Mouse (Mus musculus): Measurements from ENCODE around the gene Asic2. TPM values are rescaled to one million over a fixed set of nuclear protein-coding genes. Genes with fewer than 3 reads are reported as not detected.

Asic2 gene
- polyA plus RNA-seq, 1 experiment, result not detected

- Histone ChIP-seq H3K4me3 (ENCODE audit: insufficient read depth, low read length) (no peak overlapping the region), H3K27ac (ENCODE audit: insufficient read depth, low read length) (no peak overlapping the region)
- TF ChIP-seq POLR2A (IDR thresholded peaks at IDR 0.05; ENCODE audit: low read depth, low read length) (no peak), CTCF (IDR thresholded peaks at IDR 0.05; ENCODE audit: borderline replicate concordance, insufficient read depth, low read length) (no peak)
These were observed 470.4 kb downstream of the Asic2 start for GRCm38 (mm10) chr11:81497652-81498391.

GRCm38 (mm10) chr11:81496446-81496845, 471.8 kb downstream of the Asic2 start:
- TF ChIP-seq POLR2A (IDR thresholded peaks at IDR 0.05; ENCODE audit: low read depth, low read length) (no peak), CTCF (IDR thresholded peaks at IDR 0.05; ENCODE audit: borderline replicate concordance, insufficient read depth, low read length) (no peak)
- H3K4me3 ChIP-seq (ENCODE audit: insufficient read depth, low read length), result no peak overlapping the region
- no peak overlapping the region for H3K27ac ChIP-seq (ENCODE audit: insufficient read depth, low read length)
- H3K4me1 ChIP-seq (ENCODE audit: control insufficient read depth, insufficient read depth, low read length), result no peaks in the 10 kb centered on the region

More at GRCm38 (mm10) chr11:81497652-81498391, 470.4 kb downstream of the Asic2 start:
- no peaks in the 10 kb centered on the region for H3K4me1 ChIP-seq (ENCODE audit: control insufficient read depth, insufficient read depth, low read length)

- TF ChIP-seq CTCF (IDR thresholded peaks at IDR 0.05; ENCODE audit: borderline replicate concordance, insufficient read depth, low read length), result no peak
- no peak for TF ChIP-seq POLR2A (IDR thresholded peaks at IDR 0.05; ENCODE audit: low read depth, low read length)
- Histone ChIP-seq H3K4me1 (ENCODE audit: control insufficient read depth, insufficient read depth, low read length) (no peaks in the 10 kb centered on the region), H3K4me3 (ENCODE audit: insufficient read depth, low read length) (no peak overlapping the region), H3K27ac (ENCODE audit: insufficient read depth, low read length) (no peak overlapping the region)
These were observed 475.9 kb downstream of the Asic2 start for GRCm38 (mm10) chr11:81492351-81492750.

GRCm38 (mm10) chr11:81489144-81489735, 479.0 kb downstream of the Asic2 start:
- TF ChIP-seq CTCF (IDR thresholded peaks at IDR 0.05; ENCODE audit: borderline replicate concordance, insufficient read depth, low read length), result no peak
- TF ChIP-seq POLR2A (IDR thresholded peaks at IDR 0.05; ENCODE audit: low read depth, low read length), result no peak
- Histone ChIP-seq H3K4me1 (ENCODE audit: control insufficient read depth, insufficient read depth, low read length) (no peaks in the 10 kb centered on the region), H3K4me3 (ENCODE audit: insufficient read depth, low read length) (no peak overlapping the region), H3K27ac (ENCODE audit: insufficient read depth, low read length) (no peak overlapping the region)

GRCm38 (mm10) chr11:81488681-81489080, 479.6 kb downstream of the Asic2 start:
- no peak overlapping the region for H3K27ac ChIP-seq (ENCODE audit: insufficient read depth, low read length)
- no peak overlapping the region for H3K4me3 ChIP-seq (ENCODE audit: insufficient read depth, low read length)
- H3K4me1 ChIP-seq (ENCODE audit: control insufficient read depth, insufficient read depth, low read length), result no peaks in the 10 kb centered on the region
- TF ChIP-seq CTCF (IDR thresholded peaks at IDR 0.05; ENCODE audit: borderline replicate concordance, insufficient read depth, low read length) (no peak), POLR2A (IDR thresholded peaks at IDR 0.05; ENCODE audit: low read depth, low read length) (no peak)

GRCm38 (mm10) chr11:81486265-81486940, 481.9 kb downstream of the Asic2 start:
- Histone ChIP-seq H3K27ac (ENCODE audit: insufficient read depth, low read length) (no peak overlapping the region), H3K4me3 (ENCODE audit: insufficient read depth, low read length) (no peak overlapping the region), H3K4me1 (ENCODE audit: control insufficient read depth, insufficient read depth, low read length) (no peaks in the 10 kb centered on the region)
- TF ChIP-seq POLR2A (IDR thresholded peaks at IDR 0.05; ENCODE audit: low read depth, low read length) (no peak), CTCF (IDR thresholded peaks at IDR 0.05; ENCODE audit: borderline replicate concordance, insufficient read depth, low read length) (no peak)

- TF ChIP-seq POLR2A (IDR thresholded peaks at IDR 0.05; ENCODE audit: low read depth, low read length) (no peak), CTCF (IDR thresholded peaks at IDR 0.05; ENCODE audit: borderline replicate concordance, insufficient read depth, low read length) (no peak)
- Histone ChIP-seq H3K4me3 (ENCODE audit: insufficient read depth, low read length) (no peak overlapping the region), H3K27ac (ENCODE audit: insufficient read depth, low read length) (no peak overlapping the region), H3K4me1 (ENCODE audit: control insufficient read depth, insufficient read depth, low read length) (no peaks in the 10 kb centered on the region)
These were observed 487.1 kb downstream of the Asic2 start for GRCm38 (mm10) chr11:81481198-81481597.

- Histone ChIP-seq H3K4me1 (ENCODE audit: control insufficient read depth, insufficient read depth, low read length) (no peaks in the 10 kb centered on the region), H3K27ac (ENCODE audit: insufficient read depth, low read length) (no peak overlapping the region), H3K4me3 (ENCODE audit: insufficient read depth, low read length) (no peak overlapping the region)
- no peak for TF ChIP-seq CTCF (IDR thresholded peaks at IDR 0.05; ENCODE audit: borderline replicate concordance, insufficient read depth, low read length)
- no peak for TF ChIP-seq POLR2A (IDR thresholded peaks at IDR 0.05; ENCODE audit: low read depth, low read length)
These were observed 492.0 kb downstream of the Asic2 start for GRCm38 (mm10) chr11:81476231-81476630.

GRCm38 (mm10) chr11:81474121-81474520, 494.1 kb downstream of the Asic2 start:
- no peak overlapping the region for H3K4me3 ChIP-seq (ENCODE audit: insufficient read depth, low read length)
- TF ChIP-seq POLR2A (IDR thresholded peaks at IDR 0.05; ENCODE audit: low read depth, low read length) (no peak), CTCF (IDR thresholded peaks at IDR 0.05; ENCODE audit: borderline replicate concordance, insufficient read depth, low read length) (no peak)
- H3K4me1 ChIP-seq (ENCODE audit: control insufficient read depth, insufficient read depth, low read length), result no peaks in the 10 kb centered on the region

GRCm38 (mm10) chr11:81462199-81462598, 506.1 kb downstream of the Asic2 start:
- Histone ChIP-seq H3K4me1 (ENCODE audit: control insufficient read depth, insufficient read depth, low read length) (no peaks in the 10 kb centered on the region), H3K4me3 (ENCODE audit: insufficient read depth, low read length) (no peak overlapping the region), H3K27ac (ENCODE audit: insufficient read depth, low read length) (no peak overlapping the region)
- TF ChIP-seq CTCF (IDR thresholded peaks at IDR 0.05; ENCODE audit: borderline replicate concordance, insufficient read depth, low read length) (peak; percentile 36; the same call in 1 of the 2 replicates), POLR2A (IDR thresholded peaks at IDR 0.05; ENCODE audit: low read depth, low read length) (no peak)

More at GRCm38 (mm10) chr11:81474121-81474520, 494.1 kb downstream of the Asic2 start:
- H3K27ac ChIP-seq (ENCODE audit: insufficient read depth, low read length), result no peak overlapping the region

Measured in embryonic fibroblast, embryonic 13.5 days (primary cell).